In genomic region chr7:81162345-81162744, GRCm38 (mm10) we compare ENCODE assay signal across 9 mouse cellular contexts. TPM values are rescaled to one million over a fixed set of nuclear protein-coding genes. Genes with fewer than 3 reads are reported as not detected.
DNase-seq lines count a peak whose midpoint lies in the region; ATAC-seq and TF ChIP-seq lines count a peak whose summit lies in the region.
"Had no signal": no experiment of that assay in that cellular context is flagged by ENCODE, and none has a peak within 500 bp of the region (broad histone marks: within the 10 kb centered on the region; RNA-seq: fewer than 3 reads in every experiment).

No protein-coding gene starts in this region.

- H3K4me3 ChIP-seq in ES-Bruce4 (ENCODE audit: low read depth, low read length), result no peak overlapping the region
- H3K4me3 ChIP-seq: limb, embryonic 12.5 days had no signal

- DNase-seq in adrenal gland, postnatal 14 days, result peak; percentile 87
- peak; percentile 77 for DNase-seq in embryo, embryonic 9.5 days (ENCODE audit: extremely low spot score)
- peak; percentile 40 for DNase-seq in heart, postnatal 25 days (ENCODE audit: low spot score)
- DNase-seq in layer of hippocampus, postnatal 14 days (ENCODE audit: low spot score in 2 of 2), result peak; percentile 75 to 78
- DNase-seq in right cerebral cortex, postnatal 10 days (ENCODE audit: low spot score in 2 of 2), result peak; percentile 73 to 84
- peak; percentile 77 for DNase-seq in urinary bladder, postnatal 14 days (ENCODE audit: low spot score)

- intact Hi-C loops in heart, postnatal 25 days (cut with DNase I), result no loop called here

- no peaks in the 10 kb centered on the region for H3K9me3 ChIP-seq in ES-Bruce4 (replicated peaks; ENCODE audit: control insufficient read depth, insufficient read depth, low read length, poor library complexity, severe bottlenecking)
- H3K9me3 ChIP-seq: limb, embryonic 12.5 days had no signal

- TF ChIP-seq POLR2A in ES-Bruce4 (IDR thresholded peaks at IDR 0.05; ENCODE audit: insufficient read depth, low read length), result no peak

- no peaks in the 10 kb centered on the region for H3K27me3 ChIP-seq in ES-Bruce4 (ENCODE audit: control insufficient read depth, insufficient read depth, low read length, poor library complexity, severe bottlenecking)
- H3K27me3 ChIP-seq: limb, embryonic 12.5 days had no signal

- TF ChIP-seq EP300 in ES-Bruce4 (IDR thresholded peaks at IDR 0.05; ENCODE audit: insufficient read depth, low read depth, low read length), result no peak

- H3K36me3 ChIP-seq in ES-Bruce4 (ENCODE audit: control insufficient read depth, insufficient read depth, low read length, poor library complexity, severe bottlenecking), result no peaks in the 10 kb centered on the region
- H3K36me3 ChIP-seq: limb, embryonic 12.5 days had no signal

- peak; percentile 76 for TF ChIP-seq CTCF in ES-Bruce4 (IDR thresholded peaks at IDR 0.05; ENCODE audit: low read depth, low read length)

- H3K27ac ChIP-seq in ES-Bruce4 (ENCODE audit: insufficient read depth, low read length), result no peak overlapping the region
- H3K27ac ChIP-seq: limb, embryonic 12.5 days had no signal

- peak; percentile 86 for ATAC-seq in megakaryocyte, adult 5-6 weeks (ENCODE audit: poor library complexity, severe bottlenecking)

- H3K4me1 ChIP-seq in ES-Bruce4 (ENCODE audit: control insufficient read depth, insufficient read depth, low read length), result no peaks in the 10 kb centered on the region
- H3K4me1 ChIP-seq: limb, embryonic 12.5 days had no signal

- no peak overlapping the region for H3K9ac ChIP-seq in ES-Bruce4 (ENCODE audit: low read depth, poor library complexity, severe bottlenecking)
- H3K9ac ChIP-seq: limb, embryonic 12.5 days had no signal

RNA-seq across cellular contexts. Expression of gene Slc28a1, which starts 47.7 kb away (rescaled TPM):
- 4.5 and 4.7 TPM in 2 replicates for polyA plus RNA-seq in ES-Bruce4 (2011; ENCODE audit: insufficient read depth, insufficient read length, low read depth, missing spikeins)
- total RNA-seq in adrenal gland, postnatal 14 days (2021), result 0.19 and 0.30 TPM in 2 replicates
- under 1 TPM; 0.10 to 0.11 TPM for total RNA-seq in heart, postnatal 25 days (2021)
- total RNA-seq in layer of hippocampus, postnatal 14 days (2021), result not detected
- not detected in 2 replicates for total RNA-seq in megakaryocyte, adult 5-6 weeks (2015)
- not detected in 2 replicates for total RNA-seq in megakaryocyte, adult 5-6 weeks (2017)
- polyA plus RNA-seq: limb, embryonic 12.5 days had no signal

RNA-seq across cellular contexts. Expression of gene Pde8a, which starts 51.1 kb away (rescaled TPM):
- 7.0 and 7.4 TPM in 2 replicates for polyA plus RNA-seq in ES-Bruce4 (2011; ENCODE audit: insufficient read depth, insufficient read length, low read depth, missing spikeins)
- total RNA-seq in adrenal gland, postnatal 14 days (2021), result 33.3 and 38.6 TPM in 2 replicates
- total RNA-seq in heart, postnatal 25 days (2021), result 10 to 100 TPM in 1 of 2 experiments, 1 to 10 TPM in 1; 9.7 to 10.1 TPM
- 1 to 10 TPM; 2.7 to 3.1 TPM for total RNA-seq in layer of hippocampus, postnatal 14 days (2021)
- total RNA-seq in megakaryocyte, adult 5-6 weeks (2015), result 14.4 and 15.9 TPM in 2 replicates
- 6.4 and 8.4 TPM in 2 replicates for total RNA-seq in megakaryocyte, adult 5-6 weeks (2017)
